Mouse (Mus musculus) forebrain, embryonic 14.5 days (tissue): ENCODE data around the gene Lyz1. TPM values are rescaled to one million over a fixed set of nuclear protein-coding genes. Genes with fewer than 3 reads are reported as not detected.
"Not testable (repeated sequence)": the region's sequence is repeated elsewhere in the genome, so short reads cannot be mapped to it uniquely, and the experiment has no call there.

Experiments used
- ATAC-seq: fragments of 200-750 bp; cut with Nextera tagmentation; 2 replicates; pipeline ENCODE4 v1.8.0; 2017; ENCODE audit warnings: mild to moderate bottlenecking, moderate library complexity
- DNase-seq: peaks from one replicate; pipeline ENCODE4 v3.0.0-alpha.2; 2015; ENCODE audit warnings: low spot score
- H3K27ac ChIP-seq: fragments of 300-500 bp; sonication (generic); 2 replicates; pipeline ENCODE4 v1.5.1; 2014; ENCODE audit warnings: low read depth, mild to moderate bottlenecking, control low read depth, low read length, moderate library complexity
- H3K27me3 ChIP-seq: fragments of 300-500 bp; sonication (generic); replicated peaks from 2 replicates; pipeline ENCODE4 v1.6.1; 2014; ENCODE audit warnings: low read length, control low read depth, mixed read lengths; ENCODE audit not compliant: control insufficient read depth, insufficient read depth
- H3K36me3 ChIP-seq: fragments of 300-500 bp; sonication (generic); 2 replicates; pipeline ENCODE4 v1.6.1; 2014; ENCODE audit warnings: low read length, control low read depth; ENCODE audit not compliant: control insufficient read depth, insufficient read depth
- H3K4me1 ChIP-seq: fragments of 300-500 bp; sonication (generic); 2 replicates; pipeline ENCODE4 v1.6.1; 2014; ENCODE audit warnings: antibody characterized with exemption, low read length, control low read depth; ENCODE audit not compliant: control insufficient read depth, insufficient read depth
- H3K4me2 ChIP-seq: fragments of 300-500 bp; sonication (generic); 2 replicates; pipeline ENCODE4 v1.6.1; 2014; ENCODE audit warnings: mild to moderate bottlenecking, control low read depth, low read length
- H3K4me3 ChIP-seq: fragments of 300-500 bp; sonication (generic); 2 replicates; pipeline ENCODE4 v1.5.1; 2014; ENCODE audit warnings: low read depth, low read length, control low read depth
- H3K9ac ChIP-seq: fragments of 300-500 bp; sonication (generic); 2 replicates; pipeline ENCODE4 v1.6.1; 2014; ENCODE audit warnings: mild to moderate bottlenecking, low read length, control low read depth, moderate library complexity
- H3K9me3 ChIP-seq: fragments of 300-500 bp; sonication (generic); replicated peaks from 2 replicates; pipeline ENCODE4 v1.6.1; 2016; ENCODE audit warnings: low read length, control low read depth, mixed read lengths; ENCODE audit not compliant: control insufficient read depth
- WGBS: fragments of 180-500 bp; shearing (Covaris S2); extraction: QIAGEN DNeasy Blood & Tissue Kit; methylation state at CpG from one replicate; pipeline ENCODE4 v1.1.7; 2014; 5-methylcytosine and 5-hydroxymethylcytosine counted together
- polyA plus RNA-seq: library from polyadenylated mRNA; unstranded; fragments of >200 nt; fragmentation: Nextera tagmentation; extraction: Ambion mirVana; gene quantifications from 2 replicates; pipeline ENCODE4 v1.2.1, GENCODE M21; 2014

The Lyz1 gene
- polyA plus RNA-seq, 1 experiment from 2014 or later: not detected

DNA sequence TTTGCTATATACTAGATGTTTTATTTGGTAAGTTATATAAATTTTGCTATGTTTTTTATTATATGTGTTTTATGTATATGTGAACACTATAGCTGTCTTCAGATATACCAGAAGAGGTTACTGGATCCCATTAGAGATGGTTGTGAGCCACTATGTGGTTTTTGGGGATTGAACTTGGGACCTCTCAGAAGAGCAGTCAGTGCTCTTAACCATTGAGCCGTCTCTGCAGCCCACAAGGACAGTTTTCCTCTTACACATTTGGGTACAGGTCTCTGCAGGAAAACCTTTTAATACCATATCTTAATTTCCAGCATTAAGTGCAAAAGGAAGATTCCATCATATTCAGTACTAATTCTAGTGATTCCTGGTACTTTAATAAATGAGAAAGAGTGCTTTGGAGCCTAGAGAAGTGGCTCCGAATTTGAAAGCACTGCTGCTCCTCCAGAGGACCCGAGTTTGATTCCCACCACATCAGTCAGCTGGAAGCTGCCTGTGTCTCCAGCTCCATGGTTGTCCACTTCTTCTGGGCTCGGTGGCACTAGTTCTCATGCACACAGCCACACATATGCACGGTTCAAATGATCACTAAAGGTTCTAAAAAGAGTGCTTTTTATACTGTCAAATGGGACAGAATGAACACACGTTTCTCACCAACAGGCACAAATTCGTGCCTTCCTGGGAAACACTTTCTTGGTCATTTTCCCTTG, 8.6 kb downstream of the Lyz1 start:
- ATAC-seq: no peak
- H3K27me3 ChIP-seq: no peaks in the 10 kb centered on the region

DNA sequence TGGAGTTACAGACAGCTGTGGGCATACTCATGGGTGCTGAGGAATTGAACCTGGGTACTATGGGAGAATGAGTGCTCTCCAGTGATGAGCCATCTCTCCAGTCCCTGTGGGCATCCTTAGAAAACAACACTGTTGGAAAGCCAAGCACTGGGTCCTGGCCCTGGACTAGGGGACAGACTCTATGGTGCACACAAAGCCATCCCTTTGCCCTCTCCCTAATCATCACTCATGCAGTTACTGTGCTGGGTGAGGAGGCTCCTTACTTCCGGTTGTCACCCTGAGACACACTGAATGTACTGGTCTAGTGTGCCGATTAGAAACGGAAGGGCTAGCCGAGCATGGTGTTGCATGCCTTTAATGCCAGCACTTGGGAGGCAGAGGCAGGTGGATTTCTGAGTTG, 9.5 kb downstream of the Lyz1 start:
- ATAC-seq, H3K4me1 ChIP-seq, H3K4me2 ChIP-seq, H3K27ac ChIP-seq, H3K4me3 ChIP-seq, H3K36me3 ChIP-seq, H3K9ac ChIP-seq, H3K9me3 ChIP-seq, H3K27me3 ChIP-seq, DNase-seq: not testable (repeated sequence)
- WGBS: 94% methylated on average over 4 of the region's 4 CpGs

More for the DNA sequence above, 8.6 kb downstream of the Lyz1 start:
- no peaks in the 10 kb centered on the region for H3K9me3 ChIP-seq
- H3K4me3 ChIP-seq: no peak overlapping the region
- DNase-seq: no peak
- H3K9ac ChIP-seq: no peak overlapping the region
- no peak overlapping the region for H3K4me2 ChIP-seq
- 77% methylated on average over 7 of the region's 7 CpGs for WGBS
- H3K27ac ChIP-seq: no peak overlapping the region
- no peaks in the 10 kb centered on the region for H3K36me3 ChIP-seq
- no peaks in the 10 kb centered on the region for H3K4me1 ChIP-seq

DNA sequence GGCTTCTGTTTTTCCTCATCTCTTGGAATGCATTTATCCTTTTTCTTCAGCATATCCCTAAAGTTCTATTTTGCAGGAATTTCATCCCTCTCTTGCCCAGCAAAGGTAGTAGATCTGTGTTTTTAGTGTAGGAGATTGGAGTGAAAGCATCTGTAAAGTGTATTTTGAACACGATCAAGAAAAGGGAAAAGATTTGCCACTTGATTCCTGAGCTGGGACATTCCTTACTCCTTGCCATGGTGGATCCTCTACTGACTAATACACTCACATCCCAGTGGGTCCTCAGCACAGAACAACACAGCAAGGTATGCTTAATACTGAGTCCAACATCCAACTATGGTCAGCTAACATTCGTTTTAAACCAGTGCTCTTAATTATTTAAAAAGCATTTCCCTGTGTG, 10.1 kb downstream of the Lyz1 start:
- Histone ChIP-seq H3K9ac (no peak overlapping the region), H3K9me3 (no peaks in the 10 kb centered on the region), H3K27me3 (no peaks in the 10 kb centered on the region), H3K4me1 (no peaks in the 10 kb centered on the region), H3K27ac (no peak overlapping the region), H3K4me2 (no peak overlapping the region), H3K36me3 (no peaks in the 10 kb centered on the region), H3K4me3 (no peak overlapping the region)
- no peak for ATAC-seq
- 81% methylated on average over 2 of the region's 2 CpGs for WGBS
- no peak for DNase-seq

GRCm38 (mm10) chr10:117282049-117282448, 10.6 kb downstream of the Lyz1 start, which contains the start of gene Lyz2:
Lyz2 (minus strand) TSS chr10:117282321.
- Histone ChIP-seq H3K27me3 (no peaks in the 10 kb centered on the region), H3K4me1 (no peaks in the 10 kb centered on the region), H3K36me3 (no peaks in the 10 kb centered on the region), H3K9me3 (no peaks in the 10 kb centered on the region), H3K4me2 (no peak within 1 kb of the TSS), H3K4me3 (no peak within 1 kb of the TSS), H3K9ac (no peak within 1 kb of the TSS), H3K27ac (no peak within 1 kb of the TSS)
- DNase-seq: no peak
- 66% methylated on average over 4 of the region's 4 CpGs for WGBS
- ATAC-seq: no peak

DNA sequence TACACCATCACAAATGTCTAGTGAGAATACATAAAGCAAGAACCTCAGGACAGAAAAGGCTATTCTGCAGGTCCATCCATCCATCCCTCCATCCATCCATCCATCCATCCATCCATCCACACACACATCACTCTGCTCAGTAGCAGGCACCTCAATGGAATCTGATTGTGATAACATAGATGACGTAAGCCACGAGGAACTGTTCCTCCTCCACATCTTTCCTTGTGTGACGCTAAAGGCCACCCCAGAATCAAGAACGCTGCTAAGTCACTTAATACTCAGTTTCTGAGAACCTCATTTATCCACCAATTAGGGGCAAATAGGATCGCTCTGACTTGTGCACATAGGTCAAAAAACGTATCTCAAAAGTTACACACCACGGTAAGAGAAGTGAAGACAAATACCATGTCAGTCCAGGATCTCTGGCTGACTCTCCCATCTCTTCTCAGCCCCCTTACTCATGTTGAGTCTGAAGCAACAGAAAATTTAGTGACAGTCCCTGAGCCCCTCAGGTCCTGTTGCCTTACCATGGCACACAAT, 11.2 kb downstream of the Lyz1 start:
- Histone ChIP-seq H3K27ac (no peak overlapping the region), H3K4me3 (no peak overlapping the region), H3K36me3 (no peaks in the 10 kb centered on the region), H3K9me3 (no peaks in the 10 kb centered on the region), H3K9ac (no peak overlapping the region), H3K4me1 (no peaks in the 10 kb centered on the region), H3K4me2 (no peak overlapping the region), H3K27me3 (no peaks in the 10 kb centered on the region)
- WGBS: 88% methylated on average over 7 of the region's 7 CpGs
- DNase-seq: no peak
- ATAC-seq: no peak

- Histone ChIP-seq H3K27ac (no peak overlapping the region), H3K4me2 (no peak overlapping the region), H3K36me3 (no peaks in the 10 kb centered on the region), H3K9me3 (no peaks in the 10 kb centered on the region), H3K4me1 (no peaks in the 10 kb centered on the region), H3K9ac (no peak overlapping the region), H3K4me3 (no peak overlapping the region), H3K27me3 (no peaks in the 10 kb centered on the region)
- ATAC-seq: no peak
- 56% methylated on average over 1 of the region's 1 CpGs for WGBS
- no peak for DNase-seq
Observed at GRCm38 (mm10) chr10:117280000-117280399, 12.7 kb downstream of the Lyz1 start.

GRCm38 (mm10) chr10:117278510-117278909, 14.2 kb downstream of the Lyz1 start:
- not testable (repeated sequence) for H3K36me3 ChIP-seq, H3K27me3 ChIP-seq, ATAC-seq, H3K4me1 ChIP-seq, H3K9ac ChIP-seq, DNase-seq, H3K9me3 ChIP-seq, H3K27ac ChIP-seq, H3K4me3 ChIP-seq, H3K4me2 ChIP-seq
- 58% methylated on average over 2 of the region's 2 CpGs for WGBS

GRCm38 (mm10) chr10:117277779-117278178, 14.9 kb downstream of the Lyz1 start:
- not testable (repeated sequence) for H3K4me3 ChIP-seq
- 83% methylated on average over 9 of the region's 9 CpGs for WGBS

GRCm38 (mm10) chr10:117275681-117276369, 16.8 kb downstream of the Lyz1 start:
- no peak for ATAC-seq

More at GRCm38 (mm10) chr10:117277779-117278178, 14.9 kb downstream of the Lyz1 start:
- not testable (repeated sequence) for H3K36me3 ChIP-seq, H3K4me1 ChIP-seq, ATAC-seq, H3K27me3 ChIP-seq, H3K27ac ChIP-seq, DNase-seq, H3K9me3 ChIP-seq, H3K9ac ChIP-seq, H3K4me2 ChIP-seq

More at GRCm38 (mm10) chr10:117275681-117276369, 16.8 kb downstream of the Lyz1 start:
- no peaks in the 10 kb centered on the region for H3K36me3 ChIP-seq
- H3K4me2 ChIP-seq: no peak overlapping the region
- no peak overlapping the region for H3K9ac ChIP-seq
- no peak overlapping the region for H3K4me3 ChIP-seq
- no peaks in the 10 kb centered on the region for H3K4me1 ChIP-seq
- H3K27ac ChIP-seq: no peak overlapping the region
- WGBS: 85% methylated on average over 10 of the region's 10 CpGs
- no peaks in the 10 kb centered on the region for H3K9me3 ChIP-seq
- no peaks in the 10 kb centered on the region for H3K27me3 ChIP-seq
- no peak for DNase-seq
